Mouse (Mus musculus) bone marrow macrophage, adult 2 months (primary cell): ENCODE results near the gene Sec16b.

ENCODE experiments used
- CTCF ChIP-seq: IDR thresholded peaks from 2 replicates; pipeline ENCODE4 v1.5.1; 2012; ENCODE audit warnings: low read depth, mild to moderate bottlenecking, low read length, moderate library complexity
- POLR2A ChIP-seq: IDR thresholded peaks from 2 replicates; pipeline ENCODE4 v1.6.1; 2012; ENCODE audit warnings: mild to moderate bottlenecking, low read depth, low read length, borderline replicate concordance

- TF ChIP-seq CTCF = no peak
- no peak for TF ChIP-seq POLR2A
Measured at GRCm38 (mm10) chr1:157535571-157535970, 29.0 kb downstream of the Sec16b start.
